Mouse (Mus musculus) CH12.LX (cell line): ENCODE measurements around the gene Zbtb38. TPM values are rescaled to one million over a fixed set of nuclear protein-coding genes. Genes with fewer than 3 reads are reported as not detected.

Source experiments
- DNase-seq: peaks from one replicate; pipeline ENCODE4 v3.0.0-alpha.2; 2013; ENCODE audit errors: extremely low read depth
- H3K27ac ChIP-seq: 2 replicates; pipeline ENCODE4 v1.5.1; 2012; ENCODE audit warnings: low read depth, mild to moderate bottlenecking, control low read depth, moderate library complexity; ENCODE audit not compliant: insufficient read depth
- H3K27me3 ChIP-seq: replicated peaks from 2 replicates; pipeline ENCODE3; 2012; ENCODE audit warnings: inconsistent platforms
- H3K36me3 ChIP-seq, 2 experiments: replicated peaks in 1 of 2; 2 replicates each; pipeline versions ENCODE3 to v1.6.1; 2012; ENCODE audit warnings: inconsistent platforms in 1 of 2, low read length in 1 of 2, mild to moderate bottlenecking in 1 of 2, mixed read lengths in 1 of 2, moderate library complexity in 1 of 2; ENCODE audit not compliant: control insufficient read depth in 1 of 2, insufficient read depth in 1 of 2
- H3K4me1 ChIP-seq, 2 experiments: 2 replicates each; pipeline ENCODE4 v1.6.1; 2012; ENCODE audit warnings: inconsistent platforms in 1 of 2, moderate library complexity in 1 of 2; ENCODE audit not compliant: insufficient read depth in 2 of 2, control insufficient read depth in 1 of 2
- H3K4me2 ChIP-seq: 2 replicates; pipeline ENCODE4 v1.6.1; 2012; ENCODE audit warnings: low read depth, mild to moderate bottlenecking, control low read depth; ENCODE audit not compliant: poor library complexity, insufficient read depth, severe bottlenecking
- H3K4me3 ChIP-seq, 3 experiments: fragments of 150-350 bp in 1 of 3; sonication (generic) in 1 of 3; replicated peaks in 1 of 3; 2 replicates each; pipeline versions ENCODE3 to v1.5.1; 2011 to 2012; ENCODE audit warnings: low read depth in 2 of 3, low read length in 2 of 3, mild to moderate bottlenecking in 2 of 3, moderate library complexity in 2 of 3, control low read depth in 1 of 3, improper control_type of control experiment in 1 of 3, inconsistent platforms in 1 of 3, mixed read lengths in 1 of 3; ENCODE audit not compliant: poor library complexity in 1 of 3
- H3K79me2 ChIP-seq: replicated peaks from 2 replicates; pipeline ENCODE4 v1.6.1; 2012; ENCODE audit warnings: mild to moderate bottlenecking, moderate library complexity; ENCODE audit not compliant: control insufficient read depth, poor library complexity, insufficient read depth, severe bottlenecking; ENCODE audit errors: extremely low read depth
- H3K9ac ChIP-seq: 2 replicates; pipeline ENCODE4 v1.6.1; 2012; ENCODE audit warnings: low read depth, mild to moderate bottlenecking, control low read depth, moderate library complexity; ENCODE audit not compliant: insufficient read depth
- H3K9me3 ChIP-seq: replicated peaks from 2 replicates; pipeline ENCODE3; 2012; ENCODE audit warnings: low read length, inconsistent platforms, mixed read lengths
- BHLHE40 ChIP-seq: IDR thresholded peaks from 2 replicates; pipeline ENCODE4 v1.6.1; 2011; ENCODE audit warnings: mild to moderate bottlenecking, low read depth, low read length, improper control_type of control experiment
- CHD1 ChIP-seq: IDR thresholded peaks from 2 replicates; pipeline ENCODE4 v1.6.1; 2012; ENCODE audit warnings: low read depth, low read length, improper control_type of control experiment, inconsistent platforms
- CTCF ChIP-seq, 2 experiments: IDR thresholded peaks in 1 of 2; conservative IDR thresholded peaks in 1 of 2; 2 replicates each; pipeline ENCODE4 v1.5.1; 2011 to 2012; ENCODE audit warnings: low read depth in 2 of 2, low read length in 2 of 2, improper control_type of control experiment in 1 of 2, inconsistent platforms in 1 of 2, mild to moderate bottlenecking in 1 of 2, moderate library complexity in 1 of 2
- E2F4 ChIP-seq: IDR thresholded peaks from 2 replicates; pipeline ENCODE4 v1.6.1; 2011; ENCODE audit warnings: low read depth, low read length, improper control_type of control experiment; ENCODE audit not compliant: insufficient replicate concordance
- ELF1 ChIP-seq: IDR thresholded peaks from 2 replicates; pipeline ENCODE4 v1.6.1; 2014; ENCODE audit warnings: low read depth, mild to moderate bottlenecking, inconsistent platforms, low read length, improper control_type of control experiment
- EP300 ChIP-seq: IDR thresholded peaks from 2 replicates; pipeline ENCODE4 v1.6.1; 2011; ENCODE audit warnings: low read length, improper control_type of control experiment
- ETS1 ChIP-seq: conservative IDR thresholded peaks from 2 replicates; pipeline ENCODE4 v1.6.1; 2012; ENCODE audit warnings: low read depth, mild to moderate bottlenecking, inconsistent platforms, low read length, improper control_type of control experiment, moderate library complexity
- GABPA ChIP-seq: IDR thresholded peaks from 2 replicates; pipeline ENCODE4 v1.6.1; 2012; ENCODE audit warnings: low read depth, low read length, improper control_type of control experiment, inconsistent platforms; ENCODE audit not compliant: insufficient replicate concordance
- HCFC1 ChIP-seq: IDR thresholded peaks from 2 replicates; pipeline ENCODE4 v1.6.1; 2012; ENCODE audit warnings: low read depth, mild to moderate bottlenecking, inconsistent platforms, low read length, improper control_type of control experiment
- IRF4 ChIP-seq: IDR thresholded peaks from 2 replicates; pipeline ENCODE4 v1.6.1; 2014; ENCODE audit warnings: low read depth, mild to moderate bottlenecking, inconsistent platforms, low read length, improper control_type of control experiment
- JUN ChIP-seq: IDR thresholded peaks from 2 replicates; pipeline ENCODE4 v1.6.1; 2011; ENCODE audit warnings: low read depth, mild to moderate bottlenecking, low read length, improper control_type of control experiment, moderate library complexity; ENCODE audit not compliant: insufficient read depth
- JUND ChIP-seq: conservative IDR thresholded peaks from 2 replicates; pipeline ENCODE4 v1.6.1; 2011; ENCODE audit warnings: low read depth, low read length, improper control_type of control experiment
- KAT2A ChIP-seq: IDR thresholded peaks from 2 replicates; pipeline ENCODE4 v1.6.1; 2012; ENCODE audit warnings: low read length, improper control_type of control experiment, inconsistent platforms; ENCODE audit not compliant: insufficient replicate concordance
- MAFK ChIP-seq: IDR thresholded peaks from 2 replicates; pipeline ENCODE4 v1.6.1; 2011; ENCODE audit warnings: low read length, improper control_type of control experiment; ENCODE audit not compliant: insufficient replicate concordance
- MAX ChIP-seq: IDR thresholded peaks from 2 replicates; pipeline ENCODE4 v1.6.1; 2011; ENCODE audit warnings: low read length, improper control_type of control experiment
- MAZ ChIP-seq: IDR thresholded peaks from 2 replicates; pipeline ENCODE4 v1.6.1; 2012; ENCODE audit warnings: low read depth, mild to moderate bottlenecking, inconsistent platforms, low read length, improper control_type of control experiment, moderate library complexity
- MEF2A ChIP-seq: IDR thresholded peaks from 2 replicates; pipeline ENCODE4 v1.6.1; 2014; ENCODE audit warnings: low read depth, mild to moderate bottlenecking, inconsistent platforms, low read length, improper control_type of control experiment, borderline replicate concordance
- MXI1 ChIP-seq: IDR thresholded peaks from 2 replicates; pipeline ENCODE4 v1.6.1; 2011; ENCODE audit warnings: mild to moderate bottlenecking, low read depth, low read length, improper control_type of control experiment
- MYC ChIP-seq: IDR thresholded peaks from 2 replicates; pipeline ENCODE4 v1.6.1; 2011; ENCODE audit warnings: low read depth, mild to moderate bottlenecking, improper control_type of control experiment, low read length
- NELFE ChIP-seq: IDR thresholded peaks from 2 replicates; pipeline ENCODE4 v1.6.1; 2011; ENCODE audit warnings: low read depth, low read length, improper control_type of control experiment
- NRF1 ChIP-seq: IDR thresholded peaks from 2 replicates; pipeline ENCODE4 v1.6.1; 2014; ENCODE audit warnings: low read depth, mild to moderate bottlenecking, inconsistent platforms, low read length, improper control_type of control experiment, moderate library complexity
- PAX5 ChIP-seq: IDR thresholded peaks from 2 replicates; pipeline ENCODE4 v1.6.1; 2012; ENCODE audit warnings: low read length, inconsistent platforms, mixed read lengths
- POLR2A ChIP-seq: IDR thresholded peaks from 2 replicates; pipeline ENCODE4 v1.6.1; 2011; ENCODE audit warnings: low read depth, mild to moderate bottlenecking, improper control_type of control experiment, low read length
- RCOR1 ChIP-seq: conservative IDR thresholded peaks from 2 replicates; pipeline ENCODE4 v1.6.1; 2012; ENCODE audit warnings: low read depth, mild to moderate bottlenecking, inconsistent platforms, low read length, improper control_type of control experiment
- TCF12 ChIP-seq: IDR thresholded peaks from 2 replicates; pipeline ENCODE4 v1.6.1; 2014; ENCODE audit warnings: low read depth, mild to moderate bottlenecking, inconsistent platforms, low read length, improper control_type of control experiment
- UBTF ChIP-seq: IDR thresholded peaks from 2 replicates; pipeline ENCODE4 v1.6.1; 2012; ENCODE audit warnings: low read depth, mild to moderate bottlenecking, inconsistent platforms, low read length, improper control_type of control experiment, moderate library complexity
- ZC3H11A ChIP-seq: IDR thresholded peaks from 2 replicates; pipeline ENCODE4 v1.6.1; 2012; ENCODE audit warnings: low read depth, mild to moderate bottlenecking, inconsistent platforms, low read length, improper control_type of control experiment
- ZMIZ1 ChIP-seq: IDR thresholded peaks from 2 replicates; pipeline ENCODE4 v1.6.1; 2012; ENCODE audit warnings: low read depth, mild to moderate bottlenecking, inconsistent platforms, low read length, improper control_type of control experiment
- ZNF384 ChIP-seq: IDR thresholded peaks from 2 replicates; pipeline ENCODE4 v1.6.1; 2012; ENCODE audit warnings: low read depth, low read length, improper control_type of control experiment, inconsistent platforms
- dilution Hi-C: fragments of 300-500 bp; cut with MboI; formaldehyde crosslinking; loops from 2 replicates; pipeline ENCODE4 v1.14.3; 2020; ENCODE audit warnings: low sequenced_read_pairs; ENCODE audit not compliant: extremely low pct_unique_long_range_greater_than_20kb, extremely low pct_ligation_motif_present
- in situ Hi-C: fragments of 300-500 bp; cut with MboI; formaldehyde crosslinking; loops from 3 replicates; pipeline ENCODE4 v1.14.3; 2019; ENCODE audit warnings: low sequenced_read_pairs, low pct_ligation_motif_present, low pct_unique_long_range_greater_than_20kb, mixed read lengths
- polyA plus RNA-seq: library from polyadenylated mRNA; unstranded; fragments of >175 nt; gene quantifications from 2 replicates; pipeline ENCODE4 v1.2.1, GENCODE M21; 2012; ENCODE audit warnings: low read depth; ENCODE audit not compliant: insufficient read length
- total RNA-seq, 2 experiments: library from RNA; depleted of rRNA; stranded (reverse); fragments of 300-350 nt in 1 of 2; fragments of >200 nt in 1 of 2; gene quantifications; 2 replicates each; pipeline ENCODE4 v1.2.3; 2012 to 2014

Gene Zbtb38
- total and polyA plus RNA-seq, 3 experiments, result 51.7 to 102 (median 68.8) TPM

DNA sequence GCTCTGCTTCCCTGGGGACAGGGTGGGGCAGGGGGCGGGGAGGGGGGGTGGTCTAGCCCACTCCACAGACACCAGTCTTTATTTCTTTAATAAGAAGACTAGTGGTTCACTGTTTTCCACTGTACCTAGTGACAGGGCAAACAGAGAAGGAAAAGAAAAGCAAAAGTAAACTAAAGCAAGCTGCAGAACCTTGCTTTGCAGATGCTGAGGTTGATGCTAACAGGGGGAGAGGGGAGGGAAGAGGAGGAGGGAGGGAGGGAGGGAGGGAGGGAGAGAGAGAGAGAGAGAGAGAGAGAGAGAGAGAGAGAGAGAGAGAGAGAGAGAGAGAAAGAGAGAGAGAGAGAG is 2.0 kb upstream of the Zbtb38 start:
- H3K4me1 ChIP-seq, result peaks cover 27 to 59% of the 10 kb centered on the region in 2 experiments
- peaks cover 24% of the 10 kb centered on the region for H3K79me2 ChIP-seq
- peaks cover 12% of the 10 kb centered on the region for H3K9me3 ChIP-seq
- dilution Hi-C loops, result no loop called here
- peak overlapping the region; percentile 88 for H3K9ac ChIP-seq
- H3K27ac ChIP-seq, result peak overlapping the region; percentile 98
- in situ Hi-C loops, result no loop called here
- TF ChIP-seq CHD1 (0 out of 2 replicates have a peak, but pooled peaks have one; percentile 26), MAZ (0 out of 2 replicates have a peak, but pooled peaks have one; percentile 45), ZNF384 (no peak)
- no peaks in the 10 kb centered on the region for H3K27me3 ChIP-seq
- no peak for DNase-seq
- H3K4me3 ChIP-seq, result peak overlapping the region in 1 of 3 experiments; percentile 75
- H3K36me3 ChIP-seq, result peaks cover 13 to 14% of the 10 kb centered on the region in 2 experiments
- H3K4me2 ChIP-seq, result peak overlapping the region; percentile 97

DNA sequence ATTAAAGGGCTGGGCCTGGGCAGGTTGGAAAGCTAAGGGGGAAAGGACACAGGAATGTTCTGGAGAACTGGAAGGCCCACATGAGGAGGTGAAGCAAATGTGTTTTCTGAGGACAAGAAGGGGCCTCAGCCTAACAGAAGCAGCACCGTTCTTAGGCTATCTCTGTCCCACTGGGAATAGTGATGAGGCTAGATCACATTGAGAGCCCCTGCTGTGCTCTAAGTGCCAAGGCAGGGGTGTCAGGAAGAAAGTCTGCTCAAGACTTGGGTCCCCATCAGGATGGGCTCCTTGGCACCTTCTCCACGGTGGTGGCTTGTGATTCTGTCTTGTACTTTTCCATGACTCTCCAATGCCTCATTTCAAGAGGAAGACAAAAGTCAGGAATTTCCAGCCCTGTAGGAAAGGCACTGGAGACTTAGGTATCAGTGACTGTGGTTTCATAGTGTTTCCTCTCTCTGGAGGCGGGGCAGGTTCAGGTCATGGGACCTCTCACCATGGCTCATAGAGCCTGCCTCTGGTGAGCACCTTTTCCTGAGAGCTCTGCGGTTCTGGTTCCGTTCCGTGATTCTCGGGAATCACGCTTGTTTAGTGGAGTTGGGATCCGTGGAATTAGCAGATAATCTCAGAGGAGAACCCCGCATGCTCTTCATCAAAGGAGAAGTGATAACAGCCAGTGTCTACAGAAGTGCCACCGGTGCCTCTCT is 1.4 kb upstream of the Zbtb38 start:
- Histone ChIP-seq H3K4me2 (peak overlapping the region; percentile 97), H3K79me2 (peaks cover 29% of the 10 kb centered on the region), H3K27ac (peak overlapping the region; percentile 98), H3K9me3 (peaks cover 16% of the 10 kb centered on the region), H3K4me1 (peaks cover 27 to 63% of the 10 kb centered on the region in 2 experiments), H3K4me3 (peak overlapping the region; percentile 20 to 75 (median 41)), H3K9ac (peak overlapping the region; percentile 88), H3K27me3 (no peaks in the 10 kb centered on the region), H3K36me3 (peaks cover 16 to 19% of the 10 kb centered on the region in 2 experiments)
- DNase-seq, result peak; percentile 75
- in situ Hi-C loops, result no loop called here
- dilution Hi-C loops, result no loop called here
- TF ChIP-seq ETS1, result no peak; the same call in 1 of the 2 replicates
- TF ChIP-seq NELFE, result 0 out of 2 replicates have a peak, but pooled peaks have one; percentile 21
- no peak for TF ChIP-seq GABPA
- TF ChIP-seq TCF12, result peak; percentile 56; the same call in 1 of the 2 replicates
- no peak for TF ChIP-seq NRF1
- TF ChIP-seq ZMIZ1, result no peak; the same call in none of the 2 replicates
- no peak for TF ChIP-seq CTCF (conservative IDR thresholded peaks at IDR 0.05 in 1 of 2, IDR thresholded peaks at IDR 0.05 in 1 of 2; ENCODE audit: low read depth in 2 of 2, low read length in 2 of 2)
- no peak; the same call in 1 of the 2 replicates for TF ChIP-seq EP300
- 0 out of 2 replicates have a peak, but pooled peaks have one; percentile 6 for TF ChIP-seq ELF1
- TF ChIP-seq KAT2A, result 0 out of 2 replicates have a peak, but pooled peaks have one; percentile 15
- 0 out of 2 replicates have a peak, but pooled peaks have one; percentile 63 for TF ChIP-seq MAZ
- peak; percentile 52 for TF ChIP-seq POLR2A
- peak; percentile 64 for TF ChIP-seq MXI1
- no peak for TF ChIP-seq PAX5
- no peak for TF ChIP-seq JUND
- no peak for TF ChIP-seq E2F4
- TF ChIP-seq HCFC1, result no peak
- no peak for TF ChIP-seq MAX
- TF ChIP-seq RCOR1, result no peak
- no peak for TF ChIP-seq ZC3H11A
- TF ChIP-seq CHD1, result no peak
- TF ChIP-seq IRF4, result no peak
- TF ChIP-seq MEF2A, result no peak
- TF ChIP-seq JUN, result no peak
- TF ChIP-seq ZNF384, result no peak
- peak; percentile 33; the same call in 1 of the 2 replicates for TF ChIP-seq MYC
- peak; percentile 11 for TF ChIP-seq BHLHE40
- no peak for TF ChIP-seq MAFK
- TF ChIP-seq UBTF, result no peak
